Mouse (Mus musculus) E14TG2a.4 (cell line): ENCODE measurements at regions not wholly inside any gene's neighbourhood (a gene's known extent, or its start where the extent isn't known, plus 50 kb on each side); places are given as distances from the start of the nearest gene placed in this dataset.

ENCODE experiments used
- CTCF ChIP-seq: conservative IDR thresholded peaks from 2 replicates; pipeline ENCODE4 v1.5.1; 2014; ENCODE audit warnings: low read length
- POU5F1 ChIP-seq: IDR thresholded peaks from 2 replicates; pipeline ENCODE4 v1.6.1; 2014; ENCODE audit warnings: low read length, borderline replicate concordance

- TF ChIP-seq CTCF, result peak; percentile 49
- no peak for TF ChIP-seq POU5F1
Measured at GRCm38 (mm10) chr13:118596856-118597255, 72.7 kb upstream of the Fgf10 start.
